Mouse (Mus musculus) bone marrow, adult 2 months (tissue): ENCODE measurements around the gene Mafk. TPM values are rescaled to one million over a fixed set of nuclear protein-coding genes. Genes with fewer than 3 reads are reported as not detected.
A peak's percentile ranks its signal among the peaks of the same experiment; 100 is the strongest.

ENCODE experiments used
- H3K27ac ChIP-seq: fragments of 200-500 bp; 2 replicates; pipeline ENCODE4 v1.5.1; 2012; ENCODE audit warnings: low read depth, mild to moderate bottlenecking, control low read depth, inconsistent platforms, low read length; ENCODE audit not compliant: control insufficient read depth, poor library complexity, insufficient read depth
- H3K4me1 ChIP-seq: fragments of 200-500 bp; 2 replicates; pipeline ENCODE4 v1.6.1; 2011; ENCODE audit warnings: low read length; ENCODE audit not compliant: control insufficient read depth, insufficient read depth
- H3K4me3 ChIP-seq: fragments of 200-500 bp; replicated peaks from 2 replicates; pipeline ENCODE3; 2011; ENCODE audit warnings: mild to moderate bottlenecking, low read depth, low read length, control low read depth; ENCODE audit not compliant: control insufficient read depth
- CTCF ChIP-seq: fragments of 200-500 bp; IDR thresholded peaks from 2 replicates; pipeline ENCODE4 v1.5.1; 2011; ENCODE audit warnings: low read length, control low read depth; ENCODE audit not compliant: control insufficient read depth, insufficient read depth
- POLR2A ChIP-seq: fragments of 200-500 bp; IDR thresholded peaks from 2 replicates; pipeline ENCODE4 v1.6.1; 2011; ENCODE audit warnings: low read depth, mild to moderate bottlenecking, control low read depth, low read length, borderline replicate concordance; ENCODE audit not compliant: control insufficient read depth
- WGBS: fragments of 180-500 bp; shearing (Covaris S2); methylation state at CpG from one replicate; pipeline ENCODE4 v1.1.7; 2018; 5-methylcytosine and 5-hydroxymethylcytosine counted together
- polyA plus RNA-seq: library from polyadenylated mRNA; stranded (reverse); fragments of >200 nt; gene quantifications from 2 replicates; pipeline ENCODE4 v1.2.4, GENCODE M21; 2011; ENCODE audit warnings: low replicate concordance; ENCODE audit not compliant: missing spikeins, insufficient read depth, insufficient read length

The Mafk gene
- polyA plus RNA-seq, 1 experiment, result 53.2 TPM

- Histone ChIP-seq H3K4me3 (no peak overlapping the region), H3K27ac (no peak overlapping the region), H3K4me1 (peaks cover 16% of the 10 kb centered on the region)
- no peak for TF ChIP-seq CTCF
- no peak for TF ChIP-seq POLR2A
- 93% methylated on average over 9 of the region's 9 CpGs for WGBS
Measured at GRCm38 (mm10) chr5:139799041-139799440, 7.7 kb downstream of the Mafk start.

- TF ChIP-seq POLR2A (no peak), CTCF (no peak)
- Histone ChIP-seq H3K27ac (no peak overlapping the region), H3K4me1 (peaks cover 8% of the 10 kb centered on the region; the same call in 1 of the 2 replicates), H3K4me3 (no peak overlapping the region)
- WGBS, result 95% methylated on average over 33 of the region's 33 CpGs
Measured at GRCm38 (mm10) chr5:139799801-139800590, 8.7 kb downstream of the Mafk start.

- Histone ChIP-seq H3K27ac (no peak overlapping the region), H3K4me1 (peaks cover 2% of the 10 kb centered on the region), H3K4me3 (no peak overlapping the region)
- TF ChIP-seq CTCF (no peak), POLR2A (no peak)
- WGBS, result 93% methylated on average over 8 of the region's 8 CpGs
Measured at GRCm38 (mm10) chr5:139801231-139801630, 9.9 kb downstream of the Mafk start.

- TF ChIP-seq CTCF, result no peak
- H3K27ac ChIP-seq, result no peak overlapping the region
- 88% methylated on average over 10 of the region's 10 CpGs for WGBS
- H3K4me3 ChIP-seq, result no peak overlapping the region
- H3K4me1 ChIP-seq, result peaks cover 2% of the 10 kb centered on the region
Measured at GRCm38 (mm10) chr5:139801880-139802279, 10.6 kb downstream of the Mafk start.

DNA sequence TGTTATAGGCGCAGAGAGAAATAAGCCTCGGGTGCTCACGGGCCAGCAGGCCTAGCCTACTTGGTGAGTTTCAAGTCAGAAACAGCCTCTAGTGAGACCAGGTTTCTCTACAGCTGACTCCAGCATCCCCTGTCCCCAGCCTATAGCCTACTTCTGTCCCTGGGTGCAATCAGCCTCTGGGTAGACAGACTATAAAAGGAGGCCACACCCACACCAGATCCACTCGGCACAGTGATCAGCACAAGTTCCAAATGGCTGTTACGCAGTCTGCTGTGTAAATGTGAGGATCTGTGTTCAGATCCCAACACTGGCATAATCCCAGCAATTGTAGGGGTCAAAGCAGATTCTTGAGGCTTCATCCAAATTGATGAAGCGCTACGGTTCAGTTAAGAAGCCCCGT lies 11.9 kb downstream of the Mafk start:
- Histone ChIP-seq H3K4me1 (peaks cover 2% of the 10 kb centered on the region), H3K4me3 (no peak overlapping the region), H3K27ac (peak overlapping the region; percentile 93)
- 72% methylated on average over 8 of the region's 8 CpGs for WGBS
- TF ChIP-seq CTCF (no peak), POLR2A (no peak)

DNA sequence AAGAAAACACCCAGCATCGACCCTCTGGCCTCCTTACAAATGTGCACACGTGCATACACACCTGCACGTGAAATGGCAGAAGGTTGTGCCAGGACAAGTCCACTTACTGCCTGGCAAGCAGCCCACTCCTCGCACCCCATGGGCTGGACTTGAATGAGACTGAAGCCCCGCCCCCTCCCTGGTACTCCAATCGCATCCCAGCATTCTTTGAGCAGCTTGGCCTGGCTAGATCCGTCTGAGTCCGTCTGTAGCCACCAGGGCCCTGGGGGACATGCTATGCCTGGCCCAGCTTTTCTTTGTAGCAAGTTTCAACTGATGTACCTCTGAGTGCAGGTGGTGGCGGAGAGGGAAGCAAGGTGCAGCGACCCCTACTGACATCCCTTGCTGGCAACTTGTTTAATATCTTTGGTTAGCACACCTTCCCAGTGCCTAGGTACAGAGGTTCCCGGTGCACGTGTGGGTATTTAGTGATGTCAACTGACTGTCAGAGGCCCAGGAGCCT lies 12.3 kb downstream of the Mafk start:
- no peak overlapping the region for H3K4me3 ChIP-seq
- WGBS, result 15% methylated on average over 12 of the region's 12 CpGs
- H3K4me1 ChIP-seq, result peaks cover 2% of the 10 kb centered on the region
- TF ChIP-seq CTCF (peak; percentile 47), POLR2A (peak; percentile 32; the same call in 1 of the 2 replicates)
- peak overlapping the region; percentile 93 for H3K27ac ChIP-seq

- no peak overlapping the region for H3K4me3 ChIP-seq
- WGBS, result 11% methylated on average over 6 of the region's 6 CpGs
Measured at GRCm38 (mm10) chr5:139804107-139804551, 12.8 kb downstream of the Mafk start.

GRCm38 (mm10) chr5:139804573-139805111 lies 13.3 kb downstream of the Mafk start:
- H3K4me1 ChIP-seq, result peaks cover 2% of the 10 kb centered on the region

More at GRCm38 (mm10) chr5:139804107-139804551, 12.8 kb downstream of the Mafk start:
- TF ChIP-seq CTCF, result peak; percentile 21; the same call in 1 of the 2 replicates
- peak; percentile 59; the same call in 1 of the 2 replicates for TF ChIP-seq POLR2A
- Histone ChIP-seq H3K27ac (peak overlapping the region; percentile 93), H3K4me1 (peaks cover 2% of the 10 kb centered on the region)

More at GRCm38 (mm10) chr5:139804573-139805111, 13.3 kb downstream of the Mafk start:
- whole genome bisulfite sequencing, result 53% methylated on average over 11 of the region's 11 CpGs
- H3K27ac ChIP-seq, result peak overlapping the region; percentile 93
- no peak overlapping the region for H3K4me3 ChIP-seq
- TF ChIP-seq CTCF (no peak), POLR2A (no peak)
